Mouse (Mus musculus): Measurements from ENCODE around the gene Map3k9.

GRCm38 (mm10) chr12:81724776-81725175 is 56.2 kb downstream of the Map3k9 start:
- TF ChIP-seq USF1 (IDR thresholded peaks at IDR 0.05; ENCODE audit: low read depth) (no peak), CTCF (IDR thresholded peaks at IDR 0.05; ENCODE audit: control insufficient read depth, insufficient read depth, insufficient read length) (no peak), MYOD1 (IDR thresholded peaks at IDR 0.05; ENCODE audit: control insufficient read depth, insufficient read length, low read depth) (no peak)
